Mouse (Mus musculus): ENCODE measurements around the gene Comt. TPM values are rescaled to one million over a fixed set of nuclear protein-coding genes. Genes with fewer than 3 reads are reported as not detected.

The Comt gene
- polyA plus RNA-seq, 1 experiment from 2014 or later, result 107 TPM

DNA sequence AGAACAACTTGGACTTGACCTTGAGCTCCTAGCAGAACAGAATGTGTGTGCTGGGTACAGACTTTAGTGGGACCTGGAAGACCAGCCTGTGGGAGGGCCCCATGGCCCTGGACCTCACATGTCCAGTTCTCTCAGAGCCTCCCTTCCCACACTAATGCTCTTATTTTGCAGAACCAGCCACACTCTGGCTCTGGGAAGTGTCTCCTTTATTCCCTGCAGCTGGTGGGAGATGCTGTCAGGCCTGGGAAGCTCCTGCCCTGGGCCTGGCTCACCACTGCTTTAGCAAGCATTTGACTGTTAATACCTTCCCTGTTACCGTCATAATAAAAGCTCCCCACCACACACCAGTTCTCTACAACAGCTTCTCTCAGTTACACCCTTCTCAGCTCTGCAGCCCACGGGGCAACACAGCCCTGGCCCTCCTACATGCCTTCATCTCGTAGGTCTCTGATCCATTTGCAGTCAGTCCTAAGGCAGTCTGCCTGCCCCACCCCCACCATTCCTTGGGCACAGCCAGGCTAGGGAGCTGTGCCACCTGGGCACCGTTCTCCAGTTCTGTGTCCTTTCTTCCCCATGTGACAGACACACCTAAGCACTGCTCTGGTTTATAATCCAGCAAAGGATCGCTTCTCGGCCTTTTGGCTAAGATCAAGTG is 66.4 kb downstream of the Comt start:
- no peak overlapping the region for H3K9ac ChIP-seq
- no peak overlapping the region for H3K4me2 ChIP-seq
- H3K4me1 ChIP-seq, result no peaks in the 10 kb centered on the region
- no peaks in the 10 kb centered on the region for H3K9me3 ChIP-seq
- no peak overlapping the region for H3K4me3 ChIP-seq
- H3K36me3 ChIP-seq (replicated peaks), result no peaks in the 10 kb centered on the region; the same call in 1 of the 2 replicates
- ATAC-seq (replicated peaks), result no peak
- no peak overlapping the region for H3K27ac ChIP-seq
- 67% methylated on average over 6 of the region's 6 CpGs for WGBS
- no peaks in the 10 kb centered on the region for H3K27me3 ChIP-seq (replicated peaks)

GRCm38 (mm10) chr16:18357977-18358376 is 68.7 kb downstream of the Comt start:
- Histone ChIP-seq H3K9ac (no peak overlapping the region), H3K27me3 (replicated peaks) (no peaks in the 10 kb centered on the region), H3K4me2 (no peak overlapping the region), H3K4me3 (no peak overlapping the region), H3K36me3 (replicated peaks) (0 out of 2 replicates have a peak, but pooled peaks cover 3% of the 10 kb centered on the region), H3K27ac (no peak overlapping the region), H3K9me3 (no peaks in the 10 kb centered on the region), H3K4me1 (peaks cover 2% of the 10 kb centered on the region; the same call in 1 of the 2 replicates)
- no peak for ATAC-seq (replicated peaks)
- 91% methylated on average over 6 of the region's 6 CpGs for whole genome bisulfite sequencing

GRCm38 (mm10) chr16:18356961-18357360 is 69.7 kb downstream of the Comt start:
- Histone ChIP-seq H3K4me2 (no peak overlapping the region), H3K4me3 (no peak overlapping the region), H3K4me1 (peaks cover 4% of the 10 kb centered on the region; the same call in 1 of the 2 replicates), H3K27me3 (replicated peaks) (no peaks in the 10 kb centered on the region), H3K27ac (no peak overlapping the region), H3K36me3 (replicated peaks) (0 out of 2 replicates have a peak, but pooled peaks cover 3% of the 10 kb centered on the region), H3K9me3 (no peaks in the 10 kb centered on the region), H3K9ac (no peak overlapping the region)
- ATAC-seq (replicated peaks), result no peak
- WGBS, result 97% methylated on average over 1 of the region's 1 CpGs

Small RNA genes lying within 50 kb of the gene (microRNA-seq; reads per million reads assigned to microRNA genes)
- gene Gm26219, result not detected

Other genes starting within 250 kb of the Comt start
- 0.14 TPM in 1 of 2 replicates, not detected in the other for gene Ccdc188, start 209.0 kb downstream of the Comt start, polyA plus RNA-seq (2015; fragmentation: Nextera tagmentation; extraction: Ambion mirVana)
- 15.4 and 19.9 TPM in 2 replicates for gene Zdhhc8, start 191.7 kb downstream of the Comt start, polyA plus RNA-seq (2015; fragmentation: Nextera tagmentation; extraction: Ambion mirVana)
- gene Trmt2a, start 178.2 kb downstream of the Comt start, polyA plus RNA-seq (2015; fragmentation: Nextera tagmentation; extraction: Ambion mirVana), result 107 and 122 TPM in 2 replicates
- gene Ranbp1, start 178.1 kb downstream of the Comt start, polyA plus RNA-seq (2015; fragmentation: Nextera tagmentation; extraction: Ambion mirVana), result 334 and 360 TPM in 2 replicates
- 5.1 TPM in 1 of 2 replicates, not detected in the other for gene Gm49776, start 168.5 kb downstream of the Comt start, polyA plus RNA-seq (2015; fragmentation: Nextera tagmentation; extraction: Ambion mirVana)
- gene Dgcr8, start 137.6 kb downstream of the Comt start, polyA plus RNA-seq (2015; fragmentation: Nextera tagmentation; extraction: Ambion mirVana), result 37.5 and 38.9 TPM in 2 replicates
- gene Tango2, start 78.7 kb downstream of the Comt start, polyA plus RNA-seq (2015; fragmentation: Nextera tagmentation; extraction: Ambion mirVana), result 74.3 and 83.1 TPM in 2 replicates
- gene Arvcf, start 78.7 kb downstream of the Comt start, polyA plus RNA-seq (2015; fragmentation: Nextera tagmentation; extraction: Ambion mirVana), result 94.4 and 99.5 TPM in 2 replicates
- gene Txnrd2, start 468 bp downstream of the Comt start, polyA plus RNA-seq (2015; fragmentation: Nextera tagmentation; extraction: Ambion mirVana), result 34.0 and 35.5 TPM in 2 replicates
- gene Gnb1l, start 71.9 kb upstream of the Comt start, polyA plus RNA-seq (2015; fragmentation: Nextera tagmentation; extraction: Ambion mirVana), result 18.1 and 20.0 TPM in 2 replicates
- gene Rtl10, start 72.0 kb upstream of the Comt start, polyA plus RNA-seq (2015; fragmentation: Nextera tagmentation; extraction: Ambion mirVana), result 4.4 and 5.5 TPM in 2 replicates
- gene Tbx1, start 163.8 kb upstream of the Comt start, polyA plus RNA-seq (2015; fragmentation: Nextera tagmentation; extraction: Ambion mirVana), result 0.80 and 0.98 TPM in 2 replicates
- gene Gp1bb, start 195.6 kb upstream of the Comt start, polyA plus RNA-seq (2015; fragmentation: Nextera tagmentation; extraction: Ambion mirVana), result 13.1 and 13.7 TPM in 2 replicates
- gene Gm49601, start 199.6 kb upstream of the Comt start, polyA plus RNA-seq (2015; fragmentation: Nextera tagmentation; extraction: Ambion mirVana), result 22.8 and 23.3 TPM in 2 replicates
- gene Sept5, start 203.1 kb upstream of the Comt start, polyA plus RNA-seq (2015; fragmentation: Nextera tagmentation; extraction: Ambion mirVana), result 223 and 229 TPM in 2 replicates